Mouse (Mus musculus) embryonic facial prominence, embryonic 13.5 days (tissue): ENCODE measurements around the gene Rab27a. TPM values are rescaled to one million over a fixed set of nuclear protein-coding genes. Genes with fewer than 3 reads are reported as not detected.

ENCODE experiments used
- ATAC-seq: fragments of 200-750 bp; cut with Nextera tagmentation; 2 replicates; pipeline ENCODE4 v1.8.0; 2017; ENCODE audit warnings: low read depth; ENCODE audit not compliant: insufficient number of reproducible peaks, insufficient read depth, low FRiP score, low TSS enrichment
- H3K27ac ChIP-seq: fragments of 300-500 bp; sonication (generic); 2 replicates; pipeline ENCODE4 v1.5.1; 2015; ENCODE audit warnings: moderate library complexity, mild to moderate bottlenecking, inconsistent platforms
- H3K27me3 ChIP-seq: fragments of 300-500 bp; sonication (generic); 2 replicates; pipeline ENCODE4 v1.6.1; 2015; ENCODE audit warnings: mild to moderate bottlenecking, inconsistent platforms
- H3K36me3 ChIP-seq: fragments of 300-500 bp; sonication (generic); 2 replicates; pipeline ENCODE4 v1.6.1; 2015; ENCODE audit warnings: mild to moderate bottlenecking, inconsistent platforms
- H3K4me1 ChIP-seq: fragments of 300-500 bp; sonication (generic); 2 replicates; pipeline ENCODE4 v1.6.1; 2015; ENCODE audit warnings: inconsistent platforms
- H3K4me2 ChIP-seq: fragments of 300-500 bp; sonication (generic); 2 replicates; pipeline ENCODE4 v1.6.1; 2015; ENCODE audit warnings: moderate library complexity, mild to moderate bottlenecking, inconsistent platforms
- H3K4me3 ChIP-seq: fragments of 300-500 bp; sonication (generic); 2 replicates; pipeline ENCODE4 v1.5.1; 2015; ENCODE audit warnings: mild to moderate bottlenecking, inconsistent platforms
- H3K9ac ChIP-seq: fragments of 300-500 bp; sonication (generic); 2 replicates; pipeline ENCODE4 v1.6.1; 2015; ENCODE audit warnings: mild to moderate bottlenecking, inconsistent platforms
- H3K9me3 ChIP-seq: fragments of 300-500 bp; sonication (generic); 2 replicates; pipeline ENCODE4 v1.6.1; 2016; ENCODE audit warnings: inconsistent platforms
- WGBS: fragments of 180-500 bp; shearing (Covaris S2); methylation state at CpG from one replicate; pipeline ENCODE4 v1.1.7; 2015; ENCODE audit warnings: mixed read lengths; 5-methylcytosine and 5-hydroxymethylcytosine counted together
- polyA plus RNA-seq: library from polyadenylated mRNA; unstranded; fragments of >200 nt; fragmentation: Nextera tagmentation; extraction: Ambion mirVana; gene quantifications from 2 replicates; pipeline ENCODE4 v1.2.1, GENCODE M21; 2015

The Rab27a gene
- polyA plus RNA-seq, 1 experiment from 2014 or later = 9.7 TPM

- no peak for ATAC-seq
- H3K4me2 ChIP-seq = no peak overlapping the region
- H3K9me3 ChIP-seq = no peaks in the 10 kb centered on the region
- 0 out of 2 replicates have a peak, but pooled peaks cover 3% of the 10 kb centered on the region for H3K27me3 ChIP-seq
- no peak overlapping the region for H3K9ac ChIP-seq
- no peak overlapping the region for H3K27ac ChIP-seq
- H3K4me1 ChIP-seq = peaks cover 30% of the 10 kb centered on the region
- 10% methylated on average over 4 of the region's 4 CpGs for WGBS
- no peak overlapping the region for H3K4me3 ChIP-seq
- no peaks in the 10 kb centered on the region for H3K36me3 ChIP-seq
These were observed 4.3 kb downstream of the Rab27a start for GRCm38 (mm10) chr9:73048927-73049326.

- Histone ChIP-seq H3K4me1 (peaks cover 22% of the 10 kb centered on the region), H3K9ac (no peak overlapping the region), H3K4me2 (no peak overlapping the region), H3K36me3 (no peaks in the 10 kb centered on the region), H3K9me3 (no peaks in the 10 kb centered on the region), H3K4me3 (no peak overlapping the region), H3K27ac (no peak overlapping the region), H3K27me3 (0 out of 2 replicates have a peak, but pooled peaks cover 3% of the 10 kb centered on the region)
- 69% methylated on average over 5 of the region's 5 CpGs for WGBS
- ATAC-seq = no peak
These were observed 5.2 kb downstream of the Rab27a start for GRCm38 (mm10) chr9:73049833-73050232.

DNA sequence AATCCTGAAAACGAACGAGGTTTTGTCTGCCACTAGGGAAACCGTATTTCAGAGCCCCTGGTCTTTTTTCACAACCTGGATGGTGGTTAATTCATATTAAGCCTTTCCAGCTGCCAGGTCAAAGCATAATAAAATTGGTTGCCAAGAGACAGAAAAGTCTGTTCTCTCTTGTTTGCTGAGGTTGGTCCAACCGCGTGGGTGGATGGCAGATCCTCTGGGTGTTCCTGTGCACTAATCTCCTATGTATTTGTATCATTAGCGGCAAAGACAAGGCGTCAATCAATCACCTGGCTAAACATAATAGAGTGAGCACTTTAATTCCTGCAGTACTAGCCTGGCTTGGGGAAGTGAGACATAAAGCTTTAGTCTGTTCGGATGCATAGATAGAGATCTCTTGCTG is 6.0 kb downstream of the Rab27a start:
- H3K36me3 ChIP-seq = no peaks in the 10 kb centered on the region
- no peak overlapping the region for H3K4me3 ChIP-seq
- ATAC-seq = no peak
- H3K27me3 ChIP-seq = no peaks in the 10 kb centered on the region
- 48% methylated on average over 8 of the region's 8 CpGs for WGBS
- peaks cover 16% of the 10 kb centered on the region for H3K4me1 ChIP-seq
- H3K4me2 ChIP-seq = no peak overlapping the region
- no peaks in the 10 kb centered on the region for H3K9me3 ChIP-seq
- no peak overlapping the region for H3K9ac ChIP-seq
- H3K27ac ChIP-seq = no peak overlapping the region

- 56% methylated on average over 10 of the region's 10 CpGs for WGBS
- H3K27ac ChIP-seq = no peak overlapping the region
- ATAC-seq = no peak
These were observed 10.8 kb downstream of the Rab27a start for GRCm38 (mm10) chr9:73055441-73055911.

DNA sequence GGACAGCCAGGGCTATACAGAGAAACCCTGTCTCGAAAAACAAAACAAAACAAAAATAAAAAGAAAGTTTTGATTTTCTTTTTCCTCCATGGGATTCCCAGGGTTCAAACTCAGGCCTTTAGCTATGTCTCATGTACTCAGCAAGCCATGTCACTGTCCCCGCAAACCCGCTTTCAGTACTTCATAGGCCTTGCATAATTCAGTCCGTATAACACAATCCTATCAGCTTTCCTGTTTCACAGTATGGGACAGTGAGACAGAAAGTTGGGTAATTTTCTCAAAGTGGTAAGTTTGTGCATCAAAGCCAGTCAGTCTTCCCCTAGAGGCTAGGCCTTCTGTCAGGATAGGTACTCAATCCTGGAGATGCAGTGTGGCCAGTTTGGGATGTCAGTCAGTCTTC is 14.6 kb downstream of the Rab27a start:
- Histone ChIP-seq H3K4me1 (peaks cover 11% of the 10 kb centered on the region), H3K9ac (no peak overlapping the region), H3K4me2 (no peak overlapping the region), H3K9me3 (no peaks in the 10 kb centered on the region), H3K4me3 (no peak overlapping the region), H3K27ac (no peak overlapping the region), H3K36me3 (no peaks in the 10 kb centered on the region), H3K27me3 (no peaks in the 10 kb centered on the region)
- ATAC-seq = no peak
- WGBS = 87% methylated on average over 4 of the region's 4 CpGs

More at GRCm38 (mm10) chr9:73055441-73055911, 10.8 kb downstream of the Rab27a start:
- no peak overlapping the region for H3K4me3 ChIP-seq
- H3K36me3 ChIP-seq = no peaks in the 10 kb centered on the region
- no peaks in the 10 kb centered on the region for H3K9me3 ChIP-seq
- peaks cover 6% of the 10 kb centered on the region for H3K4me1 ChIP-seq
- no peak overlapping the region for H3K9ac ChIP-seq
- no peak overlapping the region for H3K4me2 ChIP-seq
- no peaks in the 10 kb centered on the region for H3K27me3 ChIP-seq

- no peaks in the 10 kb centered on the region for H3K27me3 ChIP-seq
- H3K36me3 ChIP-seq = no peaks in the 10 kb centered on the region
- peaks cover 30% of the 10 kb centered on the region for H3K4me1 ChIP-seq
- peak overlapping the region; percentile 23 for H3K4me3 ChIP-seq
- H3K9ac ChIP-seq = peak overlapping the region; percentile 58
- H3K27ac ChIP-seq = peak overlapping the region; percentile 83
- H3K4me2 ChIP-seq = peak overlapping the region; percentile 60
- WGBS = 13% methylated on average over 15 of the region's 15 CpGs
- peak; percentile 60; the same call in 1 of the 2 replicates for ATAC-seq
- H3K9me3 ChIP-seq = no peaks in the 10 kb centered on the region
These were observed 19.1 kb downstream of the Rab27a start for GRCm38 (mm10) chr9:73063621-73064290.

DNA sequence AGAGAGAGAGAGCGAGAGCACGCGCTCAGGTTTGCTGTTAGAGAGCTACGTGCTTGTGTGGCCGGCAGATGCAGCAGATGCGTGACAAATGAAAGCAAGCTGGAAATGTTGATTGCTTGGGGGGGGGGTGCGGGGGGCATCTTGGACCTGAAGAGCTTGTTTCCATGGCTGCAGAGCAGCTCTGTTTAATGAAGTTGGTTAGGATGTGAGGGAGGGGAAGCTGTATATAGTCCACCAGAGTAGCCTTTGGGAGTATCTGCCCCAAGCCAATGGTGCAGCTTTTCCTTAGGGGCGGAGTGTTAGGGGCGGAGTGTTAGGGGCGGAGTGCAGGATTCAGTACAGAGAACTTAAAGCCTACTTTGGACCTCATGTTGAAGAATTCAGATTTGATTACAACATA is 22.4 kb downstream of the Rab27a start:
- peak; percentile 81 for ATAC-seq

DNA sequence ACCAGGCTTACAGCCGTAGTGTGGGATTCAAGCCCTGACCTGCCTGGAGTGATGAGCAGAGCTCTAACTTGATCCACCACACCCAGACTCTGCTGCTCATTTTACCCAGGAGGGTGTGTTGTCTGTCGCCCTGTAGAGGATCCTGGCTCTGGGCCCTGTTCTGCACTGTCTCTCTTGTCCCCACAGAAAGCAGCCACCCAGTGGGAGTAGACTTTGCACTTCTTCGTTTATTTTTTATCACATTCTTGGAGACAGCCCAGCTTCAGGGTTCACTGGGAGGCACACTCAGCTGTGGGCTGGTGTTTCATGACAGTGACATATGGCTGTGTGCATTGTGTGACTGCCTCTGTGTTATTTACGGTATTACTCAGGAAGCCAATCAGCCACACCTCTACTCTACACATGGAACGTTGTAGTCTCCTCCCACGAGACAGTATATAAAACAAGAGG is 23.6 kb downstream of the Rab27a start:
- ATAC-seq = peak; percentile 70
- H3K27me3 ChIP-seq = no peaks in the 10 kb centered on the region
- 42% methylated on average over 6 of the region's 6 CpGs for WGBS
- H3K9ac ChIP-seq = peak overlapping the region; percentile 44
- H3K9me3 ChIP-seq = no peaks in the 10 kb centered on the region
- no peak overlapping the region for H3K4me3 ChIP-seq
- H3K4me2 ChIP-seq = 0 out of 2 replicates have a peak overlapping the region, but pooled peaks have one; percentile 46
- peaks cover 29% of the 10 kb centered on the region for H3K4me1 ChIP-seq
- H3K36me3 ChIP-seq = no peaks in the 10 kb centered on the region
- peak overlapping the region; percentile 80 for H3K27ac ChIP-seq

More for the DNA sequence above, 22.4 kb downstream of the Rab27a start:
- no peaks in the 10 kb centered on the region for H3K9me3 ChIP-seq
- H3K36me3 ChIP-seq = no peaks in the 10 kb centered on the region
- H3K4me2 ChIP-seq = peak overlapping the region; percentile 46
- H3K27ac ChIP-seq = peak overlapping the region; percentile 80
- H3K9ac ChIP-seq = no peak overlapping the region
- WGBS = 12% methylated on average over 10 of the region's 10 CpGs
- H3K4me3 ChIP-seq = peak overlapping the region; percentile 10; the same call in 1 of the 2 replicates
- H3K27me3 ChIP-seq = no peaks in the 10 kb centered on the region
- H3K4me1 ChIP-seq = peaks cover 30% of the 10 kb centered on the region

DNA sequence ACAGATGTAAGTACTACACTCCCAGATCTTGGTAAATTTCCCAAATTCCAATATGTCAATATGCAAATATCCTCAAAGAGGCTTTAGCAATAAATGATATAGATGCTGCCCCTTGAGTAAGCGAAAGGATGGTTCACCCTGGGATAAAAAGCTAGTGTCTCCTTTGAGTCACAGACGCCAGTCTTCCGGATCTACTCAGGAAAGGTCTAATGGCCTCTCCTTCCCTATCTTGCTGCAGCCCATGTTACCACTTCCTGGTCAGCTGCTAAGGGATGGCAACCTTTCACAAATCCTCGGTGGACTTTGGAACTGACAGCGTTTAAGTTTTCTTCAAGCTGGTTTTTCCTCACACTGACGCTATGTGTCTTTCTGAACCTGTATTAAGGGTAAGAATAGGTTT is 24.0 kb downstream of the Rab27a start:
- Histone ChIP-seq H3K4me2 (no peak overlapping the region), H3K27ac (peak overlapping the region; percentile 80), H3K9me3 (no peaks in the 10 kb centered on the region), H3K4me3 (no peak overlapping the region), H3K4me1 (peaks cover 25% of the 10 kb centered on the region), H3K27me3 (no peaks in the 10 kb centered on the region), H3K9ac (no peak overlapping the region), H3K36me3 (no peaks in the 10 kb centered on the region)
- 83% methylated on average over 6 of the region's 6 CpGs for WGBS
- no peak for ATAC-seq

GRCm38 (mm10) chr9:73070971-73071659 is 26.5 kb downstream of the Rab27a start:
- H3K4me2 ChIP-seq = no peak overlapping the region
- H3K27me3 ChIP-seq = no peaks in the 10 kb centered on the region
- no peaks in the 10 kb centered on the region for H3K9me3 ChIP-seq
- peaks cover 15% of the 10 kb centered on the region for H3K4me1 ChIP-seq
- 67% methylated on average over 10 of the region's 10 CpGs for WGBS
- H3K9ac ChIP-seq = no peak overlapping the region
- H3K36me3 ChIP-seq = 0 out of 2 replicates have a peak, but pooled peaks cover 3% of the 10 kb centered on the region
- ATAC-seq = no peak
- H3K27ac ChIP-seq = no peak overlapping the region
- H3K4me3 ChIP-seq = no peak overlapping the region

DNA sequence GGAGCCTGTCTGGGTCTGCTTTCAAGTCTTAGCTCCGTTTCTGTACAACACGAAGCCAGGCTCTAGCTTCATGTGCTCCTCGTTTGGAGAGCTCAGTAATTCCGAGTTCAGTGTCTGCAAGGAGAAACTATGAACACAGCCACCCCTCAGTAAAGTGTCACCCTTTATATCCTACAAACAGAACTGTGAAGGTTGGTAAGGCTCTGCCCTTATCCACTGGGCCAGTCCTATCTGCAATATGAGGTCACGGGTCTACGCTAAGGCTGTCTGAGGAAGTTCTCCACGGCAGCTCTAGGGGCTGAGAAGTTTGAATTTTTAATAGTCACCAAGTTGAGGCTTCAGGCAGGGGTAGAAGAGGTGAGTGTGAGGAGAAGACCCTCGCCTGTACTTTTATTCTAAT is 27.8 kb downstream of the Rab27a start:
- H3K4me2 ChIP-seq = no peak overlapping the region
- H3K9ac ChIP-seq = no peak overlapping the region
- H3K36me3 ChIP-seq = 0 out of 2 replicates have a peak, but pooled peaks cover 3% of the 10 kb centered on the region
- H3K27ac ChIP-seq = no peak overlapping the region
- H3K4me1 ChIP-seq = peaks cover 11% of the 10 kb centered on the region
- H3K4me3 ChIP-seq = no peak overlapping the region
- WGBS = 73% methylated on average over 8 of the region's 8 CpGs
- no peak for ATAC-seq
- no peaks in the 10 kb centered on the region for H3K27me3 ChIP-seq
- no peaks in the 10 kb centered on the region for H3K9me3 ChIP-seq
